Mouse (Mus musculus) brain, adult 10 weeks (tissue): ENCODE data around the gene Hyal2. TPM values are rescaled to one million over a fixed set of nuclear protein-coding genes. Genes with fewer than 3 reads are reported as not detected.

Experiments
- polyA plus RNA-seq: library from polyadenylated mRNA; stranded (reverse); fragments of 350-450 nt; fragmentation: Illumina TruSeq; extraction: RNeasy Lipid Tissue Mini Kit (QIAGEN cat#74804); gene quantifications from one replicate; pipeline ENCODE4 v1.2.3, GENCODE M21; 2015; ENCODE audit warnings: low read depth, low replicate concordance

Gene Hyal2
- 12.1 TPM for polyA plus RNA-seq

DNA sequence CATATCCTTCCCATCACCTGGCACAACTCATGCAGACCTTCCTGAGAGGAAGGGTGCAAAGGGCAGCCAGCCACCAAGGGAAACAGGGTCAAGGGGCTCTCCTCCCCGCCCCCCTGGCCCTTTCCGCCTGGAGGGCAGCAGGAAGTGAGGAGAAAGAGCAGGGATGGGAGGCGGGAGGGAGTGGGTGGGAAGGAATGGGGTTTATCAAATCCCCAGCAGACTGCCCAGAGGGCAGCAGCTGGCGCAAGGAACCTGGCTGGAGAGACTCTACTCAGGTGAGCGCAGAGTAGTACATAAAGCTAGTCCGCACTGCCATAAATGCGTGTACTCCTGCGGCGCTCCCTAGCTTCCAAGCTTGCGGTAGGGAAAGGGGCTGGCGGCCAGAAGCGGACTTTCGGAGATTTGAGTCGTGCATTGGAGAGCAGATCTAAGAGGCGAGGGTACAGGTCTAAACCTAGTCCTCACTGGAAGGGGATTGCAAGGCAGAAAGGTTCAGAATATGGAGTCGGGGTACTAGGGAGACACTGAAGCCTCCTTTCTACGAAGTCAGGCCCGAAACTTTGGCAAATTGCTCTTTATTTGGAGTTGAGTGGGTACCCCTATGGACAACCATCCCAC, at the start of gene Hyal2:
Hyal2 (plus strand) TSS at position 244 of the 618 bp plus-strand sequence.

GRCm38 (mm10) chr9:107533791-107534407, 33.8 kb upstream of the Hyal2 start, which contains the start of gene Tmem115:
Gene Tmem115, plus strand, starts transcription at chr9:107533945.

DNA sequence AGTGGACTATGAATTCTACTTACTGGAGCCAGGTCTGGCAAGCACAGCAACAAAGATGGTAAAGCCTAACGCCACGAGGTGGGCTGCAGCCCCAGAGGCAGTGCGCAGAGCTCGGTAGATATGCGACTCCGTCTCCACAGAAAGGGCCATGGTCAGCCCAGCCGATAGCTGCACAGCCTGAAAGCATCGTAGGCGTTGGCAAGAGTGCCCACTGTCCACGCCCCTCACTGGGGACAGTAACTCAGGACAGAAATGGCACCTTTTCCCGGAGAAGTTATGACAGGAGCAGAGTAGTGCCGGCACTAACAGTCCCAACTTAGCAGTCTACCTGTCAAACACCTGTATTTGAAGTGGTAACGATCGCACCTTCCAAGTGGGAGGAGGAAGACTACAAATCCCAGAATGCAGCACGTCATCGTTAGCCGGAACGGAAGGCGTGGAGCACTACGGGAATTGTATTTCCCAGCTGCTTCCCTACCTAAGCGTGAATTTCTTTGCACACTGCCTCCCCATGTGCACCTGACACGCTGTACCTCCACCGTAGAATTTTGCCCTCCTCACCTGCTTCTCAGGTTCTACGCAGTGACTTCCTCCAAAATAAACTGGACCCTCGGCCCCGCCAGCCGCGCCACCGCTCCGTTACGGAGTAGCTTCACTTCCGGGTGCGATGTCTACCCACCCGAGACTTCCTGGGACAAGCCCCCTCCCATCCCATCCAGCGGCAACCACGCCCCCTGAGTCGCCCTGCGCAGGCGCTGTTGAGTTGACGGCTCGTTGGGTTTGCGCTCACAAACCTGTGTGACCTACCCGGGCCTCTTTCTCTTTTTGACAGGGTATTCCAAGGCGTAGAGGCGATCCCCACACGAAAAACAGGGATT, 26.0 kb upstream of the Hyal2 start, which contains the start of the genes Cyb561d2 and Nprl2:
Cyb561d2 (minus strand) TSS at position 720 of the 878 bp plus-strand sequence.
Nprl2 (plus strand) TSS at position 753 of the 878 bp plus-strand sequence.

DNA sequence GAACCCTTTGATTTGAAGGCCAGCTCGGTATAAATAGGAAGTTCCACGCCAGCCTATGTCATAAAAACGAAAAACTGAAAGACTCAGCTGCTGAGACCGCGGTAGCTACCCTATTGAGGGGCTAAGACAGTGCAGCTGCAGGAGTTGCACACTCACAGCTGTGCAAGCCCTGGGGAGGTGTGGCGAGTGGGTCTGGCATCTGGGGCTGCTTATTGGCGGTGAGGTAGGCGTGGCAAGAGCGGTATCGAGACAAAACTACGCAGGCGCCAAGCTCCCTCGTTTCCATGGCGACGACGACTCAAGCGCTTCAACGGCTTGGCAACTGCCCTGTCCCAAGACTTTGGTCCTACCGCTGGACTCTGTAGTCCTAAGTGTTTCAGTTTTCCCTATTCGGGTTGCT, 20.7 kb upstream of the Hyal2 start, which contains the start of gene Zmynd10:
Zmynd10 (plus strand) TSS at position 273 of the 400 bp plus-strand sequence.

GRCm38 (mm10) chr9:107551117-107551889, 16.4 kb upstream of the Hyal2 start, which contains the start of gene Rassf1:
Gene Rassf1, plus strand, starts transcription at chr9:107551555.

GRCm38 (mm10) chr9:107563029-107563581, 4.6 kb upstream of the Hyal2 start, which contains the start of gene Tusc2:
Gene Tusc2, plus strand, starts transcription at chr9:107563255.

DNA sequence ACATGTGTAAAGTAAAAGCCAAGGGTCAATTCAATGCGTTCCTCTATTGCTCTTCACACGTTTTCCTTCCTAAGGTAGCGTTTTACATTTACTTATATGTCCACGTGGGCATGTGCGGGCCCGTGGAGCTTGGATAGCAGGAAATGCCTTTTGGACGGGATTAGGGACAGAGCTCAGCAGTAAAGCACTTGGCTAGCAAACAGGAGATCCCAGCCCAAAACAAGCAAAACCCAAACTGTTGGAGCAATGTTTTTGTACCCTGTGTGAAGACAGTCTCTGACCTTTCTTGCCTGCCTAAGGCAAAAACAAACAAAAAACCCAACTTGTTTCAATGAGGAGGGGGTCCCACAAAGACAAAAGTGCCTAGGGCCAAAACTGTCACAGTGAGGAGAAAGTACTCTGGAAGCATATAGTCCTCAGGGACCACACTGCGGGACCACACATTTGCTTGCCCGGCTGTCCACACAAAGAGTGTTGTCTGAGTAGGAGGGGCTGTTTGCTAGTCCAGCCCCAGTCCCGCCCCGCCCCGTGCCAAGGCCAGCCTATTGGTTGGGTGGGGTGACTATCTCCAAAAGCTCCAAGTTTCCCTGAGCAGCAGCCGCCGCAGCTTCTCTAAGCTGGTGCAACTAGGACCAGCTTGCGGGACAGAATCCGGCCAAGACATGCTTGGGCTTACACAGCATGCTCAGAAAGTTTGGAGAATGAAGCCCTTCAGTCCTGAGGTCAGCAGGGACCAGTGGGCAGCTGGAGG, 8.8 kb downstream of the Hyal2 start, which contains the start of gene Hyal1:
Hyal1 (plus strand) TSS at position 571 of the 751 bp plus-strand sequence.

DNA sequence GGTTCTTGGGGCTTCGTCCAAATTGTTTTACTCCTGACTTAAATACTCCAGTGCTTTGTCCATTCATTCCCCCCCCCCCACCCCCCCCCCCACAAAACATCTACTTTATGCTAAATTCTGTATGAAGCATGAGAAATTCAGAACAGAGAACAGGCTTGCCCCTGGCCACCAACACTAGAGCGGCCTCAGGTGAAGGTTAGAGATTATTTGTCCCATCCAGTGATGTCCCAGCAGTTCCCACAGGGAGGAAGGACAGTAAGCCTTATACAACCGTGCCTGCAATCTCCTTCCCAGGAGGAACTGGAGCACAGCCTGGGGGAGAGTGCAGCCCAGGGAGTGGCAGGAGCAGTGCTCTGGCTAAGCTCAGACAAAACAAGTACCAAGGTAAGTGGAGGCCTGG, 10.8 kb downstream of the Hyal2 start, which contains the start of gene Naa80:
Naa80 (plus strand) TSS at position 301 of the 400 bp plus-strand sequence.

GRCm38 (mm10) chr9:107580501-107581317, 13.0 kb downstream of the Hyal2 start, which contains the start of gene Hyal3:
Gene Hyal3, plus strand, starts transcription at chr9:107580818.

GRCm38 (mm10) chr9:107586974-107587832, 19.5 kb downstream of the Hyal2 start, which contains the start of gene Ifrd2:
Gene Ifrd2, plus strand, starts transcription at chr9:107587642.

DNA sequence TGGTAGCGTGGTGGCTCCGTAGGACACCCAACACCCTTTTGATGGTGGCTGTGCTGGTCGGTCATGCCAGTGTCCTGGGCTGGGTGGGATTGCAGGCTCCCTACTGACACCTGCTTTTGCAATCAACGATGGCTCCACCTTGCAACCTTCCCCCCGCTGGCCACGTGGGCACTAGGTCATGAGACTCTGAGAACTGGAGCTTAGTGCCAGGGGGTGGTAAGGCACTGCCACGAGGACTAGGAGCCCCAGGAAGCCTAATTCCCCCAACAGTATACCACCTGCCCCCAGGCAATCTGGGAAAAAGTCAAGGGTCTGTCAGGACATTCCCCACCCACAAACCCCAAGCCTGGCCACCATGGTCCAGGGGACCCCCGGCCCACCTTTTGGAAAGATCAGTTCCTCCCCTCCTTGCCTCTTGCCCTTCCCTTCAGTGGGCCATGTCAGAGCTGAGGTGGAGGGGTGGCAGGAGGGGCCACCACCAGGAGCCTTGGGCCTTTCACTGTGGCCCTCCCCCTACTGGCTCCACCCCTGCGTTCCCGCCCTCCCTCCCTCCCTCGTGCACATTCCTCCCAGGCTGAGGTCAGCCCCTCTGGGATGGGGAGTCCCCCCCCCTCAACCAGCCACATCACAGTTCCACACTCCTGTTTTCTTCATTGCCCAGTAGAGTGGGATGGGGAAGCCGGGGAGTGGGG, 41.1 kb downstream of the Hyal2 start, which contains the start of gene Sema3b:
Sema3b (minus strand) TSS at position 489 of the 692 bp plus-strand sequence.

Other genes with a start within 250 kb of the Hyal2 start
- 21.8 TPM for gene Hemk1, start 229.6 kb upstream of the Hyal2 start, polyA plus RNA-seq
- 4.8 TPM for gene 6430571L13Rik, start 227.3 kb upstream of the Hyal2 start, polyA plus RNA-seq
- 24.0 TPM for gene Cacna2d2, start 168.3 kb upstream of the Hyal2 start, polyA plus RNA-seq
- 28.6 TPM for gene Tmem115, start 34.0 kb upstream of the Hyal2 start, polyA plus RNA-seq
- gene Cyb561d2, start 25.8 kb upstream of the Hyal2 start, polyA plus RNA-seq: 25.1 TPM
- gene Nprl2, start 25.7 kb upstream of the Hyal2 start, polyA plus RNA-seq: 63.2 TPM
- 5.0 TPM for gene Zmynd10, start 20.6 kb upstream of the Hyal2 start, polyA plus RNA-seq
- 17.8 TPM for gene Rassf1, start 16.4 kb upstream of the Hyal2 start, polyA plus RNA-seq
- gene Tusc2, start 4.7 kb upstream of the Hyal2 start, polyA plus RNA-seq: 143 TPM
- 4.5 TPM for gene Hyal1, start 9.0 kb downstream of the Hyal2 start, polyA plus RNA-seq
- gene Naa80, start 10.9 kb downstream of the Hyal2 start, polyA plus RNA-seq: 13.9 TPM
- 0.57 TPM for gene Hyal3, start 12.9 kb downstream of the Hyal2 start, polyA plus RNA-seq
- 12.0 TPM for gene Ifrd2, start 19.7 kb downstream of the Hyal2 start, polyA plus RNA-seq
- 2.2 TPM for gene Sema3b, start 41.3 kb downstream of the Hyal2 start, polyA plus RNA-seq
- 173 TPM for gene Gnai2, start 67.4 kb downstream of the Hyal2 start, polyA plus RNA-seq
- 76.0 TPM for gene Slc38a3, start 101.6 kb downstream of the Hyal2 start, polyA plus RNA-seq
- not detected for gene Gnat1, start 111.8 kb downstream of the Hyal2 start, polyA plus RNA-seq
- gene Sema3f, start 142.5 kb downstream of the Hyal2 start, polyA plus RNA-seq: 13.8 TPM
- gene Rbm5, start 203.1 kb downstream of the Hyal2 start, polyA plus RNA-seq: 105 TPM